Mouse (Mus musculus): ENCODE measurements around the gene Tmem79.
"Not testable (repeated sequence)": the region's sequence is repeated elsewhere in the genome, so short reads cannot be mapped to it uniquely, and the experiment has no call there.

The Tmem79 gene

DNA sequence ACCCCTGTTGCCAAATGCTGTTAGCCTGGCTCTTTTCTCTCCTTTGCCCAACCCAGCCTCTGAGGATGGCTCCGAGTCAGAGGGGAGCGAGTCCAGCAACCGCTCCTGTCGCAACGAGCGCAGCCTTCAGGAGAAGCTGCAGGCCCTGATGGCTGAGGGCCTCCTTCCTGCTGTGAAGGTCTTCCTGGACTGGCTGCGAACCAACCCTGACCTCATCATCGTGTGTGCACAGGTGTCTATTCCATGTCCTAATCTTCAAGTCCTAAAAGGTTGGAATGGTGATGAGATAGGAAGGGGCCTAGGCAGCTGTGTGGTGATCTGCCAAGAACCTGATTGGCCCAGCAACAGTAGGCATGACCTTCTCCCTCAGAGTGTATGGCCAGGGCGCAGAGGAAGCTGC, 17.0 kb upstream of the Tmem79 start:
- DNase-seq: no peak

DNA sequence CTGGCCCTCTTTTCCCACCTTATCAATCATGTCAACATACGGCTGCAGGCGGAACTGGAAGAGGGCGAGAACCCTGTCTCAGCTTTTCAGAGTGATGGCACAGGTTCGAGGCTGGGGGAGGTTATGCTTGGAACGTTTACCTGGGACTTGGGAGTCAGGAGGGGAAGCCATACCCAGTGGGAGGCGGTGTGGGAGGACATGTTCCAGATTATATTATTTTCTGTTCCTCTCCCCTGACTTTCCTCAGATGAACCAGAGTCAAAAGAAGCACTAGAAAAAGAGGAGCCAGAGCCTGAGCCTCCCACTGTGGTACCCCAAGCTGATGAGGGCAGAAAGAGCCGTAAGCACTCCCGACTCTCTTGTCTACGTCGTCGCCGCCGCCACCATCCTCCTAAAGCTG, 14.8 kb upstream of the Tmem79 start:
- DNase-seq: no peak

DNA sequence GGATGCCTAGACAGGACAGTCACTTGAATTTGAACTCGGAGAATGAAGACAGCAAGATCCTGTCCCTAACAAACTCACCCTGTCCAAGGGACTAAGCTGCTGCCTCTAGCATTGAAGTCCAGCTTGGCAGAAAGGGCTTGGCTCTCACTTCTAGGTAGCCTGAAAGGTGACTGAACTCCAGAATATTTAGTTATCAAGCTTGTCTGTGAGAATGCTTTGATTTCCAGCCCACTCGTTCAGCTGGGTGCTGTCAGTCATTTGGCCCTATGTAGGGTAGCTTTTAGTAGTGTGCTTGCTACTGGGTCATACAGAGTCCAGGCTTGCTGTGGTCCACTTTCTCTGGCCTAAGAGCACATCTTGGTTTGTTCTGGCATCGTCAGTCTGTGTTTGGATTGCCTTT, 3.1 kb upstream of the Tmem79 start:
- no peak for DNase-seq

DNA sequence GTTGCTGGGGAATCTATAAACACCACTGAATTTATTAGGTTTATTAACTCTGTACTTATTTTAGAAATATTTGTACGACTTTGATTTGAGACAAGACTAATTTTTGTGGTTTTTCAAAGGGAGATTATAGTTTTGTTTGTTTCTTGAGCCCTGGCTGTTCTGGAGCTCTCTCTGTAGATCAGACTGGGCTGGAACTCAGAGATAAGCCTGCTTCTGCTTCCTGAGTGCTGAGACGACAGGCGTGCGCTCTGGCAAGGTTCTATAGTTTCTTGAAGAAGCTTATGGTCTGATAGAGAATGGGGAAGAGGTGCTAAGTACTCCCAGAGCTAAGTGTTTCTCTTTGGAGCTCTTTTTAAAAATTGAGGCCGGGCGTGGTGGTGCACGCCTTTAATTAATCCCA, 2.4 kb upstream of the Tmem79 start:
- DNase-seq: no peak

DNA sequence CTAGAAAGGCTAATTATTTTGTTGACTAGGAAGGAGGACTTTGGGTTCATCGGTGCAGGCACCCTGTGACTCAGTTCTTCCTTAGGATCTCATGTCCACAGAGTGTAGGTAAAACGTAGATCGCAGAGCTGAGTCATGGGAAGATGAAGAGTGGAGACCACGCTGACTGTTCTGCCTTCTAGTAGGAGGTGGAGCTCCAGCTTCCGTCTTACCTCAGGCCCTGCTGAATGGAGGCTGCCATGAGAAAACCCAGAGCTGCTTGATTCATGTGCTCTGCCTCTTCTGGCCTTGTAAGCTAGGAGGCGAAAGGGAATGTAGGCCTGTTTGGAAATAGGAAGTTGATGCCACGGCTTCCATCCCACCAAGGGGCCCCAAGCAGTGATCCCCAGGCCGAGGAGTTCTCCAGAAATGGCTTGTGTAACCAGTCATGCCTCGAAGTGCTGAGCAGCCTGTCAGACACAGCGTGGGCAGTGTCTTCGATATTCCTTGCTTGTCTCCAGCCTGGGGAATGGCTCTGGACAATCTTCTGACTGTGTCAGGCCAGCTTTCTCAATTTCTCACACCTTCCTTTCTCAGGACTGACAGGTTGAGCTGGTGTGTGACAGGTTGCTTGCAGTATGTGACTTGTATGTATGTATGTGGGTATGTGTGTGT, 1.5 kb upstream of the Tmem79 start:
- no peak for DNase-seq

DNA sequence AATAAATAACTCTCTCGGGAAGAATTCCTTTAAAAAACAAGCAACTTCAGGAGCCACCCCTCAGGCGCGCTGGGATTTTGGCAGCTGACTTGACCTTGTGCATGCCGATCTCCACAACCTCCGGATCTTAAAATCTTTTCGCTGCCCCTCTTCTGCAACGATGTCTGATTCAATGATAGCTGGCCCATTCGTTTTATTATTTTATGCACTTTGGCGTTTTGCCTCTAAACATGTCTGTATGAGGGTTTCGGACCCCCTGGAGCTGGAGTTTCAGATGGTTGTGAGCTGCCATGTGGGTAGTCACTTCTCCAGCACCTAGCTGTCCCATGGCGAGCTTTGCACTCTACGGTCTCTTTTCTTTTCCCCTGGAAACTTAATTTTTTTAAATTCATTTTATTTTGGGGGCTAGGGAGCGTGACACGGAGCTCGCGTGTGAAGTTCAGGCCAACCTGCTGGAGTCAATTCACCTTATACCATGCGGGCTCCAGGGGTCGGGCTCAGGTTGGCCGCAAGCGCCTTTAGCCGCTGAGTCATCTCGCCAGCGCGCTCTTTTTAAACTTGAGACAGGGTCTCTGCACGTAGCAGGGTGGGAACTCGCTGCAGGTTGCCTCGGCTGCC, 403 bp downstream of the Tmem79 start:
- DNase-seq: no peak

DNA sequence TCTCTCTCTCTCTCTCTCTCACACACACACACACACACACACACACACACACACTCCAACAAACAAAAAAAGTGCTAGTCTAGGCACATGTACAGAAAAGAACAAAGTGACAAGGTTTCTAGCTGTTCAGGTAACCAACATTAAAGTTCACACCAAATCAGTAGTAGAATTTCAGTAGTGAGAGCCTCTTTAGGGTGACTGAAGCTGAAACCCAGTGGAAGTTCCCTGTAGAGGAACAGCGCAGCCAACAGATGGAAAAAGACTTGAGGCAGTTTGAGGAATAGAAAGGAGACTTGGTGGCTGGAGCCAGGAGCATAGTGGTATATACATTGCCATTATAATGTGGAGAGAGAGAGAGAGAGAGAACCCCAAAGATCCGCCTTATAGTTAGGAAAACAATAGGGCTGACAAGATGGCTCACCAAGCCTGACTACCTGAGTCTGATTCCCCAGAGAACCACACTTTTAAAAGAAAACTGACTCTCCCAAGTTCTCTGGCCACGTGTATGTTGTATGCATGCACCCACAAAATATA, 979 bp downstream of the Tmem79 start:
- no peak for DNase-seq

DNA sequence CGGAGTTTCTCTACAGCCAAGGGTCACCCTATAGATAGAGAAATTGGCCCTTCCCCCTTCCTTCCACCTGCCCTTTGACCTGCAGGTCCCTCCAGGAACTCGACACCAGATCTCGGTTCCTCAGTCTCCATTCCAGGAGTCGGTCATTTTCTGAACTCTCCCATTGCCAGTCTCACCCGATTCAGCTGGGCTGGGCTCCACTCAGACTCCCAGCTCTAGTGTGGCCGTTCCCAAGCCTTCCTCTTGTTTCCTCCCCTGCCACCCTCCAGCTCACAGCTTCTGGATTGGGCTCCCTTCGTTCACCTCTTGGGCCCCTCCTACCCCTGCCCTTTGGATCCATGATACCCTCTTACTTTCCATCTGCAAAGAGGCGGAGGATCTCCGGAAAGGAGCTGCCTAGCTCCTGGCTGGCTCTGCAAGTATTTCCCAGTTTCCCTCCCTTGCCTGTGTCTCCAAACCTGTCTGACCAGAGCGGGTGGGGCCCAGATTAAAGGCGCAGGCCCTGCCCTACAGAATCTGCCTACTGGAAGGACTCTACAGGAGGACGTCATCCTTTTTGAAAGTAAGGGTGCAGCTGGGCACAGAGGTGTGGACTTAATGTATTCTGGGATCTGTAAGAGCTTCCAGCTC, 1.8 kb downstream of the Tmem79 start:
- no peak for DNase-seq

DNA sequence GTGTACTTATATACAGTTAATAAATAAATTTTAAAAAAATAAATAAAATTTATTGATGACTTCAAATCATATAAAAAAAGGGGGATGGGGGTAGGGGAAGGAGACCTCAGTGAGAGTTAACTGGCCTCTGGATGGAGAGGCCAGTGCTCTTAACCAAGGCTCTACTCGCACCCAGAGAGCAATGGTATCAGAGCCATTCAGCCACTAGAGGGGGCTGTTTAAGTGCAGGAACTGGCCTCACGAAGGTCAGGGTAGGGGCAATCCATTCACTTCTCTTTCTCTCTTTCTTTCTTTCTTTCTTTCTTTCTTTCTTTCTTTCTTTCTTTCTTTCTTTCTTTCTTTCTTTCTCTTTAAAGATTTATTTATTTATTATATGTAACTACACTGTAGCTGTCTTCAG, 4.7 kb downstream of the Tmem79 start:
- peak in 1 of 2 experiments; percentile 52 for DNase-seq

DNA sequence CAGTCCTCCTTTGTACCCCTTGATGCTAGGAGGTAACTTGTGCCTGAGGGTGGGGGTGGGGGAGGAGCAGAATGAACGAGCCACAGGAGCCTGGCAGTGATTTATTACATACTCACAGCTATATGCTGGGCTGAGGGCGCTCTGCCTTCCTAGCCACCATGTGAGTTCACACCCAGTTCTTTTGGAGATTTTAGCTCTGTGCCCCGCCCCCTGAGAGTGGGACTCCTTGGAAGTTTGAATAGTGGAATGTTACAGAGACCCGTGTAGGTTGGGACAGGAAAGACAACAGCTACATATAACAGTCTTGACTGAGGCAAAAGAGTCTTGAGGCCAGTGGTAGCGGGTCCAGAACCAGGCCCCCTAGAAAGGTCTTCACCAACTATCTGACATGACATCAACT, 7.0 kb downstream of the Tmem79 start:
- no peak for DNase-seq

DNA sequence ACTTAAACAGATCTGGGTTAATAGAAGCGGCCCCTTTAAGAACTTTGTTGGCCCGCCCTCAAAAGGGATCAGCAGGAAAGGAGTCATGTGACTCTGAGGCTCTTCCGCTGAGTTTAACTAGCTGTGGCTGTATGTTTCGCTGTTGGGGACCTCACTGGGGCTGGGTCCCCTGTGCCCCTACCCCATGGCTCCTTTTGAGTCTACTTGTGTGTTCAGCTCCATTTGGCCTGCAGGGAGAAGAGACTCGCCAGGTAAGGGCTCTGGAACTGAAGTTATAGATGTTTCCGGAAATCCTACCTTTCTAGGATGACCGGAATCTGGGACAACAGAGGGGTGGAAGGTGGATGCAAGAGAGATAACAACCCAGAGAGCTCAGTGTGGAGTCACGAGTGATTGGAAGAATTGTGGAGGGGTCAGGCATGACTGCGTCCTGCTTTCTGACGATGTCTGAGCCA, 11.0 kb downstream of the Tmem79 start, which contains the start of gene Glmp:
Gene Glmp, plus strand, starts transcription at position 73 of the 455 bp plus-strand sequence.
- peak in 1 of 2 experiments; percentile 43 for DNase-seq

DNA sequence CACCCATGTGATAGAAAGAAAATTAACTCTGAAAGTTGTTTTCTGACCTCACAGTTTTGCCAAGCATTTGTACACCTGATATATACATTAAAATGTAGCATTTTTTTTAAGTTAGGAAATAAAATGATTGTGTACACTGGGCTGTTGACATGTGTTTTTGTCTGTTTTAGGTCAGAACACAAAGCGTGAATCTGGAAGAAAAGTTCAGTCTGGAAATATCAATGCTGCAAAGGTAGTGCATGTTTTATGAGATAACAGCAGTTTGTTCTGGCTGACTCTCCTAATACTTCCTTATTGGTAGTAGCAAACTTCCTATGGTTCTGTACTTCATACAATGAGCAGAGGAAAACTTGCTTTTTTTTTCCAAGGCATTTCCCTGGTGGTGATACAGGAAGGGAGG, 36.8 kb downstream of the Tmem79 start:
- no peak for DNase-seq

DNA sequence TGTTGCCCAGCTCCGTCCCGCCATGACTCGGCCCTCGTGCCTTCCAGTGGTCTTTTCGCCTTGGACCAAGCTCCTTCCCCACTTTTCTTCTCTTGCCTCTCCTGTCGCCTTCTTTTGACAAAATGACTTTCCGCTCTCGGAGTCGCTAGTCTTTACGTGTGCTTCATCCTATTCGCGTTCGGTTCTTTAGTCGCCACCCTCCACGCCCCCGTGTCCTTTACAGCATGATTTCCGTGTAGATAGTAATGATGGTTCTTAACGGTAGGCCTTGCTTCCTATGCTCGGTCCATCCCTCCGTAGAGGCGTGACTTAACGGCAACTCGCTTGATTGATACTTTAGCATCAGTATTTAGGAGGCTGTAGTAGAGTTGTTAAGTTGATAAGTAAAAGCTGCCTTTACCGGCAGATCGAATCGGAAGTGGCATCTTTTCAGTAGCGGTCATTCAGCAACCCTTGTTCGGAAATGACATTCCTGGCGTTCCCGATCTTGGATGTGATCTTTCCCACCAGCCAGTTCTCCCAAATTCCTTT, 38.6 kb downstream of the Tmem79 start:
- no peak for DNase-seq

DNA sequence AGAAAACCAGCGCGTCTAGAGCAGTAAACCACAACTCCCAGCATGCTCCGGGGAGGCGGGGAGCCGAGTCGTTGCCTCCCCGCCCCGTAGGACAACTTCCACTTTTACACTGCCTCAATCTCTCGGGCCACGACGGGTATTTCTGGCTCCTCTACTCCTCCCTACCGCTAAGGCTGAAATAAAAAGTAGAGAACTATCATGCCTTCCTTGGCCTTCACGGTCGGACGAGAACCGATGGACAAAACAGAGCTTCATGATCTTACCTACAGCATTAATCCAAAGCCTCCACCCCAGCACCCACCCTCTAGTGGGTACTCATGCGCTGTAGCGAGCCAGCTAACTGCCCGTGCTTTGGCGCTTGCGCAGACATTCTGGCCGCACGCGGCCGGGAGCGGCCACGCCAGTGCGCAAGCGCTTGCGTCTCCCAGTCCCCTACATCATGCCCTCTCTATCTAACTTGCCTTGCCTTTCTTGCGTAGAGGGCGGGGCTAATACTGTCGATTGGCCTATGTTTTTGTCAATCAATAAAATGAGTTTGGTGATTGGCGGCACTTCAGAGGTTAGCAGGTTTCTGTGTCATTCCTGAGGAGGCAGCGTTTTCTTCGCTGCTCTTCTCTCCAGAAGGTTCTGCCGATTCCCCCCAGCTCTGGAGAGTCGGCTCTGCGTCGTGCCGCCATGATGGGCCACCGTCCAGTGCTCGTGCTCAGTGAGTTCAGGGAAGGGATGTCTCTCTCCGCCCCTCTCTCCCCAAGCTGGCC, 39.2 kb downstream of the Tmem79 start, which contains the start of the genes Tsacc and Cct3:
Gene Tsacc, minus strand, starts transcription at position 439 of the 758 bp plus-strand sequence.
Gene Cct3, plus strand, starts transcription at position 556 of the 758 bp plus-strand sequence.
- peak; percentile 84 to 91 for DNase-seq

DNA sequence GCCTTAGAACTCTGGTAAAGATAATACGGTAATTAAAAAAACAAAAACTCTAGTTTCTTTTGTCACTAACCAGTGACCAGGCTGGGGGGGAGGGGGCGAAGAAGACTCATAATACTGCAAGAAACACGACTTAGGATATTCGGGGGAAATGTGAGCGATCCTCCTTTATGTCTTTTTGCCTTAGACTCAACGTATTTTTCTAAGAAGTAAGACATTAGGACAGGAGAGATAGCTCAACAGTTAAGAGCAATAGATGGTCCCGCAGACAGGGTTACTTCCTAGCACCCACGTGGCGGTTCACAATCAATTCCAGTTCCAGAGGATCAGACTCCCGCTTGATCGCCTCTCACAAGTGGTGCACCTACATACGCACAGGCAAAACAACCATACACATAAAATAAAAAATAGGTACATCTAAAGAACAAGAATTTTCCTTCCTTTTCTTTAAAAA, 39.8 kb downstream of the Tmem79 start:
- no peak for DNase-seq

DNA sequence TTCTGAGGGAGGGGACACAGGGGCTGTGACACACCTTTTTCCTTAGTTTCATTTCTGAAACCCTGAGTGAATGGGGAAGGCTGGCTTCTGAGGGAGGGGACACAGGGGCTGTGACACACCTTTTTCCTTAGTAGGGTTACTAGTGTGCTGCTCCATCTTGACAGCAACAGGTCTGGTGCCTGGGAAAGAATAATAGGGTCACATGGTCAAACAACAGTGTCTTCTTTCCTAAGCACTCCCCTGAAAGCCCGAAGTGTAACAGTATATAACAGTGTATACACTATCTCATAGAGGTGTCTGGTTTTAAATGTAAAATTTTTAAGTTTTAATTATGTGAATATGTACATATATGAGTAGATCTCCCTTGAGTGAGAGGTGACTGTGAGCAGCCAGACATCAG, 40.7 kb downstream of the Tmem79 start:
- not testable (repeated sequence) for DNase-seq

DNA sequence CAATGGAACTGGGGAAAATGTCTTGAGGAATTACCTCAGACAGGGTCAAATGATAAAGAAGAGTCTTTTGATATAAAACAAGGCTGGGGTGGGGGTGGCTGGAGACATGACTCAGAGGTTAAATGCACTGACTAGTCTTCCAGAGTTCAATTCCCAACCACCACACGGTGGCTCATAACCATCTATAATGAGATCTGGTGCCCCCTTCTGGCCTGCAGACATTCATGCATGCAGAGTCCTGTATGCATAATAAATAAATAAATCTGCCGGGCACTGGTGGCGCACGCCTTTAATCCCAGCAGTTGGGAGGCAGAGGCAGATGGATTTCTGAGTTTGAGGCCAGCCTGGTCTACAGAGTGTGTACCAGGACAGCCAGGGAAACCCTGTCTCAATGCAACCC, 44.0 kb downstream of the Tmem79 start:
- peak in 1 of 2 experiments; percentile 24 for DNase-seq

DNA sequence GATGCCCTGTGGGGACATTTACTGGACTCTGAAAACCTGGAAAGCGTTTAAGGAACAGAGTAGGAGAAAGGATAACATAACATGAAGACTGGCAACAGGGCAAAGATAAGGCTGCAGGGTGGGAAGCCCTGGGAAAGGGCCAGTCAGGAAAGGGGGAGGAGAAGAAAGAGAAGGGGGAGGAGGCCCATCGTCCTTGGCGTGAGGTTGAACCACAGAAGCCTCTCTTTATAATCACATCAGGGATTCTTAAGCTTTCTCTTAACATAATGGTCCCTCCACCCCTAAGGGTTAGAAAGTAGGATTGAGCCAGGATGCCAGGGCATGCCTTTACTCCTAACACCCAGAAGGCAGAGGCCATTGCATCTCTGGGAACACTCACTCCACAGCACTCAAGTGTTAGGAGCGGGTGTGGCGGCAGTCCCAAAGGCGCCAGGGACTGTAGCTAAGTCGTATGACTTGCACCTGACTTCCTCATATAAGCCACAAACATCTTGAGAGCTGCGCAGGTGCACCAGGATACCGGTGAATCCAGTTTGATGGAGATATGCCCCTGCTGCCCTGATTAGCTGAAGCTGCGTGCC, 47.7 kb downstream of the Tmem79 start:
- DNase-seq: not testable (repeated sequence)

DNA sequence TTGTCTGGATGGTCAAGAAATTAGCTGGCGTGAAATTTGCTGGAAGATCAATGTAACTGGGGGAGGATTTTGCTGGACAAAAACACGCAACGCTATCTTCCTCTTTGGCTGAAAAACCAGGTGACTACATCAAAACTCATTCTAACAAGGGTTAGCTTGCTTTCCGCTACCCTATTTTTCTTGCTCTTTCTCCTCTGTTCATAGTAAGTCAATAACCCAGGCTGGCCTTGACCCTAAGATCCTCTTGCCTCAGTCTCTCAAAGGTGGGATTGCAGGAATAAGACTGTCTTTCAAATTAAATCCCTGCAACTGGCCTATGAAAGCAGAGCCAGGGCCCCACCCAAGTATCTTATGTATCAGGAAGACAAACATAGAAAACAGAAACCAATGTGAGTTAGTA, 48.8 kb downstream of the Tmem79 start, which contains the start of gene Gm38392:
Gene Gm38392, minus strand, starts transcription at position 101 of the 400 bp plus-strand sequence.
- DNase-seq: no peak

DNA sequence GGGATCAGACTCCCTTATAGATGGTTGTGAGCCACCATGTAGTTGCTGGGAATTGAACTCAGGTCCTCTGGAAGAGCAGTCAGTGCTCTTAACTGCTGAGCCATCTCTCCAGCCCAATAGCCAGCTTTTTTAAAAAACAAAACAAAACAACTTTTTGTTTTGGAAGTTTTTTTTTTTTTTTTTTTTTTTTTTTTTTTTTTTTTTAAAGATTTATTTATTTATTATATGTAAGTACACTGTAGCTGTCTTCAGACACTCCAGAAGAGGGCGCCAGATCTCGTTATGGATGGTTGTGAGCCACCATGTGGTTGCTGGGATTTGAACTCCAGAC, 50.4 kb downstream of the Tmem79 start:
- DNase-seq: not testable (repeated sequence)

DNA sequence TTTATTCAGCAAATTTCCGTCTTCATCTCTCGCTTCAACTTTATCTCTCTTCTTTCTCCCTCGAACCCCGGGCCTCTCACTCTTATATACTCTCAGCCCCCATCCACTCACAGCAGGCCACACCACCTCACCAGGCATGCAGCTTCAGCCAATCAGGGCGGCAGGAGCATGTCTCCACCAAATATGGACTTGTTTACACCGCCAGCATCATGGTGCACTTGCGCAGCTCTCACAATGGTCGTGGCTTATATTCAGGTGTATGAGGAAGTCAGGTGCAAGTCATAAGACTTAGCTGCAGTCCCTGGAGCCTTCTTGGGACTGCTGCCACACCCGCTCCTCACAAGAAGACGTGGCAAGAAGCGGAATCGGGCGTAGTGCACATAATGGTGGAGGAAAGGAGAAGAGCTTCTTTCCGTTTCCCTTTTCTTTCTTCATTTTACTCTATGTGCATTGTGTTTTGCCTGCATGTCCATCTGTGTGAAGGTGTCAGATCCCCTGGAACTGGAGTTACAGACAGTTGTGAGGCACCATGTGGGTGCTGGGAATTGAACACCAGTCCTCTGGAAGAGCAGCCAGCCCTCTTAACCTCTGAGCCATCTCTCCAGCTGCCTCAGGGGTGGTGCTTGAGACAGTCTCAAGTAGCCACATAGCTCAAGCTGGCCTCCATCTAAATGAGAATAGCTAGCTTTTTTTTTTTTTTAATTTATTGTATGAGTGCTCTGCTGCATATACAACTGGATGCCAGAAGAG, 51.0 kb downstream of the Tmem79 start:
- DNase-seq: not testable (repeated sequence)

Data from spleen, adult 18-20 months (tissue).